Mouse (Mus musculus): Measurements from ENCODE around the gene Ap2b1. TPM values are rescaled to one million over a fixed set of nuclear protein-coding genes. Genes with fewer than 3 reads are reported as not detected.

Ap2b1 gene
- polyA plus RNA-seq (2021; fragmentation: Nextera tagmentation) = 65.4 and 103 TPM in 2 replicates
- long read RNA-seq, experiment 1, full-length matches to known transcripts = 40 of 66 reads
- long read RNA-seq, experiment 1, partial matches to known transcripts = 11 of 66 reads
- long read RNA-seq, experiment 1, other reads (novel, unspliced or antisense) = 15 of 66 reads
- long read RNA-seq, experiment 2, full-length matches to known transcripts = 4 of 13 reads
- long read RNA-seq, experiment 2, partial matches to known transcripts = 5 of 13 reads
- long read RNA-seq, experiment 2, other reads (novel, unspliced or antisense) = 4 of 13 reads

GRCm38 (mm10) chr11:83298225-83299195 is at the start of gene Ap2b1:
TSS of gene Ap2b1 (plus strand) at chr11:83299024.

GRCm38 (mm10) chr11:83286566-83286965 is 12.3 kb upstream of the Ap2b1 start, which contains the start of gene Slfn14:
TSS of gene Slfn14 (minus strand) at chr11:83286726.

GRCm38 (mm10) chr11:83302526-83303251 is 3.9 kb downstream of the Ap2b1 start, which contains the start of gene Pex12:
TSS of gene Pex12 (minus strand) at chr11:83302586.

GRCm38 (mm10) chr11:83409087-83409754 is 110.4 kb downstream of the Ap2b1 start, which contains the start of gene Rasl10b:
TSS of gene Rasl10b (plus strand) at chr11:83409137.

GRCm38 (mm10) chr11:83429355-83429754 is 130.5 kb downstream of the Ap2b1 start, which contains the start of gene Gas2l2:
TSS of gene Gas2l2 (minus strand) at chr11:83429455.

GRCm38 (mm10) chr11:83437377-83437776 is 138.6 kb downstream of the Ap2b1 start, which contains the start of gene 1700020L24Rik:
TSS of gene 1700020L24Rik (plus strand) at chr11:83437677.

Other genes starting within 250 kb of the Ap2b1 start
- 1.1 and 2.1 TPM in 2 replicates for gene Slfn2, start 233.9 kb upstream of the Ap2b1 start, polyA plus RNA-seq (2021; fragmentation: Nextera tagmentation)
- gene Slfn1, start 182.2 kb upstream of the Ap2b1 start, polyA plus RNA-seq (2021; fragmentation: Nextera tagmentation) = not detected in 2 replicates
- not detected in 2 replicates for gene Slfn4, start 123.8 kb upstream of the Ap2b1 start, polyA plus RNA-seq (2021; fragmentation: Nextera tagmentation)
- gene Slfn3, start 107.7 kb upstream of the Ap2b1 start, polyA plus RNA-seq (2021; fragmentation: Nextera tagmentation) = 0.13 and 0.14 TPM in 2 replicates
- not detected in 2 replicates for gene Slfn14, start 12.3 kb upstream of the Ap2b1 start, polyA plus RNA-seq (2021; fragmentation: Nextera tagmentation)
- 8.9 and 11.4 TPM in 2 replicates for gene Pex12, start 3.6 kb downstream of the Ap2b1 start, polyA plus RNA-seq (2021; fragmentation: Nextera tagmentation)
- 22.6 and 32.3 TPM in 2 replicates for gene Rasl10b, start 110.1 kb downstream of the Ap2b1 start, polyA plus RNA-seq (2021; fragmentation: Nextera tagmentation)
- 0.29 TPM in 2 replicates for gene Gas2l2, start 130.4 kb downstream of the Ap2b1 start, polyA plus RNA-seq (2021; fragmentation: Nextera tagmentation)
- gene 1700020L24Rik, start 138.7 kb downstream of the Ap2b1 start, polyA plus RNA-seq (2021; fragmentation: Nextera tagmentation) = 0.82 and 1.1 TPM in 2 replicates
- gene Mmp28, start 164.0 kb downstream of the Ap2b1 start, polyA plus RNA-seq (2021; fragmentation: Nextera tagmentation) = 1.0 and 2.0 TPM in 2 replicates
- gene Taf15, start 174.1 kb downstream of the Ap2b1 start, polyA plus RNA-seq (2021; fragmentation: Nextera tagmentation) = 0.81 and 0.97 TPM in 2 replicates
- not detected in 2 replicates for gene Heatr9, start 223.2 kb downstream of the Ap2b1 start, polyA plus RNA-seq (2021; fragmentation: Nextera tagmentation)
- 0.74 and 5.3 TPM in 2 replicates for gene Ccl5, start 231.5 kb downstream of the Ap2b1 start, polyA plus RNA-seq (2021; fragmentation: Nextera tagmentation)